Mouse (Mus musculus) myocyte (in vitro differentiated cells): ENCODE results near the gene Enpp7.

Experiments used
- CEBPB ChIP-seq: IDR thresholded peaks from 2 replicates; pipeline ENCODE4 v1.6.1; 2011; ENCODE audit warnings: mild to moderate bottlenecking, moderate library complexity; ENCODE audit not compliant: poor library complexity, insufficient read depth, severe bottlenecking
- MAX ChIP-seq: IDR thresholded peaks from one replicate; pipeline ENCODE4 v1.6.1; 2011; ENCODE audit warnings: low read depth, mild to moderate bottlenecking, control low read depth
- MYOD1 ChIP-seq, 3 experiments: IDR thresholded peaks; one replicate each; pipeline ENCODE4 v1.6.1; 2011; ENCODE audit warnings: control low read depth in 2 of 3, low read depth in 2 of 3, mild to moderate bottlenecking in 2 of 3, moderate library complexity in 1 of 3; ENCODE audit not compliant: insufficient read length in 2 of 3, control insufficient read depth in 1 of 3
- POLR2A ChIP-seq: IDR thresholded peaks from one replicate; pipeline ENCODE4 v1.6.1; 2011; ENCODE audit warnings: low read depth, mild to moderate bottlenecking, control low read depth, moderate library complexity; ENCODE audit not compliant: insufficient read length
- POLR2AphosphoS2 ChIP-seq: IDR thresholded peaks from one replicate; pipeline ENCODE4 v1.6.1; 2011; ENCODE audit warnings: low read depth, control low read depth; ENCODE audit not compliant: insufficient read length
- REST ChIP-seq: IDR thresholded peaks from one replicate; pipeline ENCODE4 v1.6.1; 2011; ENCODE audit warnings: mild to moderate bottlenecking, control low read depth, moderate library complexity; ENCODE audit not compliant: insufficient read depth, insufficient read length
- USF1 ChIP-seq: IDR thresholded peaks from one replicate; pipeline ENCODE4 v1.6.1; 2011; ENCODE audit warnings: low read depth, mild to moderate bottlenecking, control low read depth, moderate library complexity

DNA sequence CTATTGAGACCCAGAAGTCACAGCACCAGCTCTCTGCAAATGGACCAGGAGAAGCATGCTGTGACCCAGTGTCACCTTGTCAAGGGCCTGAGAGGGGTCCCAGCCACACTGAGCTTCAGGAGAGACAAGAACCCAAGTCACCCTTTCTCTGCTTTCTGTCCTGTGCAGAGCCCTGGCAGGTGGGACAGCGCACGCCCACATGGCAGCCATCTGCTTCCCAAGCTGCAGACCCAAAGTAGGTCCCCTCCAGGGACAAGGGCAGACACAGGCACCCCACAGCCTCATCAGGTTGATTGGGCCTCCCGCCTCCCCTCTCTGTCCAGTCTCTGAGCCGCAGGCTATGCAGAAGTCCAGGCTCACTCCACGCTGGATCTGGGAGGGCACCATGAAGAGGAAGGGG is 24.1 kb upstream of the Enpp7 start:
- TF ChIP-seq MAX (no peak), POLR2A (no peak), POLR2AphosphoS2 (no peak), REST (no peak), USF1 (no peak), MYOD1 (IDR thresholded peaks at IDR 0.05; ENCODE audit: control insufficient read depth in 1 of 3, insufficient read length in 2 of 3, low read depth in 2 of 3) (no peak), CEBPB (no peak)
